35 mouse cellular contexts compared by ENCODE assay signal in genomic region chr7:28477363-28477762, GRCm38 (mm10). TPM values are rescaled to one million over a fixed set of nuclear protein-coding genes. Genes with fewer than 3 reads are reported as not detected.
DNase-seq lines count a peak whose midpoint lies in the region; ATAC-seq and TF ChIP-seq lines count a peak whose summit lies in the region.
"Had no signal": no experiment of that assay in that cellular context is flagged by ENCODE, and none has a peak within 500 bp of the region (broad histone marks: within the 10 kb centered on the region; RNA-seq: fewer than 3 reads in every experiment).

No protein-coding gene starts in this region.

- H3K9me3 ChIP-seq in kidney, embryonic 15.5 days (replicated peaks): no peaks in the 10 kb centered on the region
- H3K9me3 ChIP-seq in intestine, embryonic 15.5 days: no peaks in the 10 kb centered on the region
- no peaks in the 10 kb centered on the region for H3K9me3 ChIP-seq in intestine, postnatal 0 days (ENCODE audit: control insufficient read depth)
- H3K9me3 ChIP-seq in stomach, postnatal 0 days (ENCODE audit: control insufficient read depth, low read length): no peaks in the 10 kb centered on the region
- no peaks in the 10 kb centered on the region for H3K9me3 ChIP-seq in forebrain, embryonic 13.5 days (replicated peaks)
- H3K9me3 ChIP-seq: heart, embryonic 13.5 days; hindbrain, embryonic 10.5 days; hindbrain, embryonic 15.5 days; limb, embryonic 13.5 days; megakaryocyte, embryonic 14.5 days; midbrain, embryonic 13.5 days; neural tube, embryonic 13.5 days had no signal

- H3K27ac ChIP-seq in kidney, embryonic 15.5 days: no peak overlapping the region
- no peak overlapping the region for H3K27ac ChIP-seq in intestine, embryonic 15.5 days
- H3K27ac ChIP-seq in intestine, postnatal 0 days (ENCODE audit: low read depth, low read length): no peak overlapping the region
- H3K27ac ChIP-seq in stomach, postnatal 0 days (replicated peaks): no peak overlapping the region
- H3K27ac ChIP-seq in forebrain, embryonic 13.5 days: no peak overlapping the region
- H3K27ac ChIP-seq: heart, embryonic 13.5 days; hindbrain, embryonic 10.5 days; hindbrain, embryonic 15.5 days; layer of hippocampus, adult 2 months; left cerebral cortex, adult 2 months; limb, embryonic 13.5 days; midbrain, embryonic 13.5 days; neural tube, embryonic 13.5 days had no signal

- TF ChIP-seq EP300 in stomach, postnatal 0 days (optimal IDR thresholded peaks at IDR 0.05): no peak

- H3K9ac ChIP-seq in kidney, embryonic 15.5 days: no peak overlapping the region
- no peak overlapping the region for H3K9ac ChIP-seq in intestine, embryonic 15.5 days
- H3K9ac ChIP-seq in intestine, postnatal 0 days (ENCODE audit: low read depth, low read length): no peak overlapping the region
- no peak overlapping the region for H3K9ac ChIP-seq in stomach, postnatal 0 days (ENCODE audit: low read length)
- no peak overlapping the region for H3K9ac ChIP-seq in forebrain, embryonic 13.5 days
- H3K9ac ChIP-seq: heart, embryonic 13.5 days; hindbrain, embryonic 15.5 days; limb, embryonic 13.5 days; midbrain, embryonic 13.5 days; neural tube, embryonic 13.5 days had no signal

- 89% methylated on average over 5 of the region's 5 CpGs for WGBS in kidney, embryonic 15.5 days
- 76% methylated on average over 5 of the region's 5 CpGs for WGBS in intestine, embryonic 15.5 days
- 67% methylated on average over 5 of the region's 5 CpGs for WGBS in intestine, postnatal 0 days
- 79% methylated on average over 5 of the region's 5 CpGs for WGBS in stomach, postnatal 0 days
- WGBS in forebrain, embryonic 13.5 days: 85% methylated on average over 5 of the region's 5 CpGs

- no peak overlapping the region for H3K4me3 ChIP-seq in kidney, embryonic 15.5 days (replicated peaks)
- H3K4me3 ChIP-seq in intestine, embryonic 15.5 days (replicated peaks): no peak overlapping the region
- no peak overlapping the region for H3K4me3 ChIP-seq in intestine, postnatal 0 days (ENCODE audit: low read depth, low read length)
- no peak overlapping the region for H3K4me3 ChIP-seq in stomach, postnatal 0 days (ENCODE audit: low read depth, low read length)
- no peak overlapping the region for H3K4me3 ChIP-seq in forebrain, embryonic 13.5 days
- H3K4me3 ChIP-seq: heart, embryonic 13.5 days; hindbrain, embryonic 10.5 days; hindbrain, embryonic 15.5 days; layer of hippocampus, adult 2 months; left cerebral cortex, adult 2 months; limb, embryonic 13.5 days; megakaryocyte, embryonic 14.5 days; midbrain, embryonic 13.5 days; neural tube, embryonic 13.5 days had no signal

- TF ChIP-seq CTCF in intestine, postnatal 0 days (IDR thresholded peaks at IDR 0.05; ENCODE audit: low read depth): no peak
- no peak for TF ChIP-seq CTCF in stomach, postnatal 0 days (IDR thresholded peaks at IDR 0.05; ENCODE audit: low read depth)

- ATAC-seq in kidney, embryonic 15.5 days (replicated peaks; ENCODE audit: low FRiP score): peak; percentile 36; the same call in 1 of the 2 replicates
- ATAC-seq in intestine, embryonic 15.5 days: peak; percentile 60
- ATAC-seq in intestine, postnatal 0 days: peak; percentile 43; the same call in 1 of the 2 replicates
- peak; percentile 64 for ATAC-seq in stomach, postnatal 0 days (ENCODE audit: low FRiP score, low TSS enrichment)
- no peak for ATAC-seq in forebrain, embryonic 13.5 days
- ATAC-seq: forebrain, embryonic 14.5 days; midbrain, embryonic 13.5 days had no signal

- H3K4me2 ChIP-seq in kidney, embryonic 15.5 days: no peak overlapping the region
- no peak overlapping the region for H3K4me2 ChIP-seq in intestine, embryonic 15.5 days (replicated peaks)
- H3K4me2 ChIP-seq in intestine, postnatal 0 days (replicated peaks; ENCODE audit: low read depth): no peak overlapping the region
- no peak overlapping the region for H3K4me2 ChIP-seq in stomach, postnatal 0 days (replicated peaks; ENCODE audit: low read depth)
- no peak overlapping the region for H3K4me2 ChIP-seq in forebrain, embryonic 13.5 days
- H3K4me2 ChIP-seq: heart, embryonic 13.5 days; hindbrain, embryonic 15.5 days; limb, embryonic 13.5 days; liver, embryonic 11.5 days; midbrain, embryonic 13.5 days; neural tube, embryonic 13.5 days had no signal

- no peaks in the 10 kb centered on the region for H3K36me3 ChIP-seq in kidney, embryonic 15.5 days
- no peaks in the 10 kb centered on the region for H3K36me3 ChIP-seq in intestine, embryonic 15.5 days
- H3K36me3 ChIP-seq in intestine, postnatal 0 days (ENCODE audit: control insufficient read depth, insufficient read depth): no peaks in the 10 kb centered on the region
- H3K36me3 ChIP-seq in stomach, postnatal 0 days (ENCODE audit: control insufficient read depth, insufficient read depth, low read length): no peaks in the 10 kb centered on the region
- no peaks in the 10 kb centered on the region for H3K36me3 ChIP-seq in forebrain, embryonic 13.5 days (ENCODE audit: poor library complexity, severe bottlenecking)
- H3K36me3 ChIP-seq: heart, embryonic 13.5 days; hindbrain, embryonic 10.5 days; hindbrain, embryonic 15.5 days; limb, embryonic 13.5 days; midbrain, embryonic 13.5 days; neural tube, embryonic 13.5 days had no signal

- no peak for DNase-seq in kidney, postnatal 36 days
- DNase-seq in stomach, postnatal 0 days (ENCODE audit: low spot score): no peak
- DNase-seq: adrenal gland, postnatal 36 days; B cell, adult 2 months; cerebellum, adult 18-20 months; cerebellum, postnatal 10 days; gastrocnemius, postnatal 25 days; heart, adult 18-20 months; heart, postnatal 14 days; kidney, postnatal 14 days; lung, postnatal 4 days; thymus, postnatal 4 days had no signal

- peaks cover 7% of the 10 kb centered on the region for H3K4me1 ChIP-seq in kidney, embryonic 15.5 days
- H3K4me1 ChIP-seq in intestine, embryonic 15.5 days (replicated peaks): peaks cover 2% of the 10 kb centered on the region; the same call in 1 of the 2 replicates
- H3K4me1 ChIP-seq in intestine, postnatal 0 days (replicated peaks; ENCODE audit: control insufficient read depth, insufficient read depth, low read length): 0 out of 2 replicates have a peak, but pooled peaks cover 3% of the 10 kb centered on the region
- no peaks in the 10 kb centered on the region for H3K4me1 ChIP-seq in stomach, postnatal 0 days (replicated peaks; ENCODE audit: control insufficient read depth, insufficient read depth)
- H3K4me1 ChIP-seq in forebrain, embryonic 13.5 days: no peaks in the 10 kb centered on the region
- H3K4me1 ChIP-seq: heart, embryonic 13.5 days; hindbrain, embryonic 15.5 days; midbrain, embryonic 13.5 days; neural tube, embryonic 13.5 days had no signal

- H3K27me3 ChIP-seq in kidney, embryonic 15.5 days: no peaks in the 10 kb centered on the region
- no peaks in the 10 kb centered on the region for H3K27me3 ChIP-seq in intestine, embryonic 15.5 days (replicated peaks)
- no peaks in the 10 kb centered on the region for H3K27me3 ChIP-seq in intestine, postnatal 0 days (replicated peaks; ENCODE audit: control insufficient read depth, insufficient read depth, low read length)
- H3K27me3 ChIP-seq in stomach, postnatal 0 days (ENCODE audit: control insufficient read depth, insufficient read depth, low read length): no peaks in the 10 kb centered on the region
- H3K27me3 ChIP-seq in forebrain, embryonic 13.5 days: no peaks in the 10 kb centered on the region
- H3K27me3 ChIP-seq: hindbrain, embryonic 15.5 days; limb, embryonic 13.5 days; midbrain, embryonic 13.5 days had no signal

RNA-seq across cellular contexts. Expression of gene Lrfn1, which starts 25.6 kb away (rescaled TPM):
- polyA plus RNA-seq in kidney, embryonic 15.5 days (2015; fragmentation: Nextera tagmentation; extraction: Ambion mirVana): 2.6 and 2.8 TPM in 2 replicates
- polyA plus RNA-seq in intestine, embryonic 15.5 days (2015; fragmentation: Nextera tagmentation; extraction: Ambion mirVana): 1.9 and 2.7 TPM in 2 replicates
- 0.55 and 0.82 TPM in 2 replicates for polyA plus RNA-seq in intestine, postnatal 0 days (2015; fragmentation: Nextera tagmentation; extraction: Ambion mirVana)
- 0.96 and 1.3 TPM in 2 replicates for polyA plus RNA-seq in stomach, postnatal 0 days (2015; fragmentation: Nextera tagmentation; extraction: Ambion mirVana)
- 5.9 and 6.1 TPM in 2 replicates for polyA plus RNA-seq in forebrain, embryonic 13.5 days (2015; fragmentation: Nextera tagmentation; extraction: Ambion mirVana)

RNA-seq across cellular contexts. Expression of gene Ifnl2, which starts 32.9 kb away (rescaled TPM):
- not detected in 2 replicates for polyA plus RNA-seq in kidney, embryonic 15.5 days (2015; fragmentation: Nextera tagmentation; extraction: Ambion mirVana)
- not detected in 2 replicates for polyA plus RNA-seq in intestine, embryonic 15.5 days (2015; fragmentation: Nextera tagmentation; extraction: Ambion mirVana)
- polyA plus RNA-seq in intestine, postnatal 0 days (2015; fragmentation: Nextera tagmentation; extraction: Ambion mirVana): not detected in 2 replicates
- not detected in 2 replicates for polyA plus RNA-seq in stomach, postnatal 0 days (2015; fragmentation: Nextera tagmentation; extraction: Ambion mirVana)
- polyA plus RNA-seq in forebrain, embryonic 13.5 days (2015; fragmentation: Nextera tagmentation; extraction: Ambion mirVana): not detected in 2 replicates
- polyA plus RNA-seq: brain, embryonic 14.5 days; embryonic facial prominence, embryonic 14.5 days; forebrain, embryonic 14.5 days; heart, embryonic 13.5 days; hindbrain, embryonic 10.5 days; hindbrain, embryonic 15.5 days; intestine, embryonic 14.5 days; limb, embryonic 13.5 days; liver, embryonic 11.5 days; liver, embryonic 16.5 days; lung, embryonic 16.5 days; midbrain, embryonic 13.5 days; neural tube, embryonic 13.5 days; small intestine, adult 2 months; testis, adult 2 months; thymus, postnatal 0 days had no signal

RNA-seq across cellular contexts. Expression of gene Gmfg, which starts 40.1 kb away (rescaled TPM):
- 16.4 and 17.3 TPM in 2 replicates for polyA plus RNA-seq in kidney, embryonic 15.5 days (2015; fragmentation: Nextera tagmentation; extraction: Ambion mirVana)
- 17.5 and 19.9 TPM in 2 replicates for polyA plus RNA-seq in intestine, embryonic 15.5 days (2015; fragmentation: Nextera tagmentation; extraction: Ambion mirVana)
- 33.6 and 35.0 TPM in 2 replicates for polyA plus RNA-seq in intestine, postnatal 0 days (2015; fragmentation: Nextera tagmentation; extraction: Ambion mirVana)
- polyA plus RNA-seq in stomach, postnatal 0 days (2015; fragmentation: Nextera tagmentation; extraction: Ambion mirVana): 18.9 and 23.1 TPM in 2 replicates
- 2.5 and 2.8 TPM in 2 replicates for polyA plus RNA-seq in forebrain, embryonic 13.5 days (2015; fragmentation: Nextera tagmentation; extraction: Ambion mirVana)

RNA-seq across cellular contexts. Expression of gene Ifnl3, which starts 45.3 kb away (rescaled TPM):
- polyA plus RNA-seq in kidney, embryonic 15.5 days (2015; fragmentation: Nextera tagmentation; extraction: Ambion mirVana): not detected in 2 replicates
- not detected in 2 replicates for polyA plus RNA-seq in intestine, embryonic 15.5 days (2015; fragmentation: Nextera tagmentation; extraction: Ambion mirVana)
- not detected in 2 replicates for polyA plus RNA-seq in intestine, postnatal 0 days (2015; fragmentation: Nextera tagmentation; extraction: Ambion mirVana)
- not detected in 2 replicates for polyA plus RNA-seq in stomach, postnatal 0 days (2015; fragmentation: Nextera tagmentation; extraction: Ambion mirVana)
- polyA plus RNA-seq in forebrain, embryonic 13.5 days (2015; fragmentation: Nextera tagmentation; extraction: Ambion mirVana): not detected in 2 replicates
- polyA plus RNA-seq: brain, embryonic 14.5 days; embryonic facial prominence, embryonic 14.5 days; forebrain, embryonic 14.5 days; heart, embryonic 13.5 days; hindbrain, embryonic 10.5 days; hindbrain, embryonic 15.5 days; intestine, embryonic 14.5 days; limb, embryonic 13.5 days; liver, embryonic 11.5 days; liver, embryonic 16.5 days; lung, embryonic 16.5 days; midbrain, embryonic 13.5 days; neural tube, embryonic 13.5 days; small intestine, adult 2 months; testis, adult 2 months had no signal
